Mouse (Mus musculus): ENCODE results near the gene Akap8l. TPM values are rescaled to one million over a fixed set of nuclear protein-coding genes. Genes with fewer than 3 reads are reported as not detected.

Gene Akap8l
- polyA plus RNA-seq, 1 experiment from 2014 or later = 88.1 TPM

DNA sequence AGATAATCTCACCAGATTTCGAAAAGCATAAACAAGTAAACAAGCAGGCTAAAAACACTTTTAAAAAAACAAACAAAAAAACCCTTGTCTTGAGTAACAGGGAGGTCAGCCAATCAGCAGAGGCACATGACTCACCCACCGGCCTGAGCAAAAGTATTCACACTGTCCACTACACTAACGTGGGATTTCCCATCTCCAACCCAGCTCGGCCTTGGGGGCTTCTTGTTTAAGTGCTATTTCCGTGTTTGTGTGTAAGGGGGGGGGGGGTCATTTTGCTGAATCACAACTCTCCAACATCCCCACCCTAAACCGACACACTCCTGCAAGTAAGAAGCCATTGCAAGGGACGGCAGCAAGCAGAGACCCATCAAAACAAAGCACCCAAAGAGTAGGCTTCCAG is 67.1 kb downstream of the Akap8l start:
- Histone ChIP-seq H3K9me3 (replicated peaks) (no peaks in the 10 kb centered on the region), H3K27me3 (no peaks in the 10 kb centered on the region), H3K4me1 (replicated peaks) (peaks cover 27% of the 10 kb centered on the region), H3K36me3 (no peaks in the 10 kb centered on the region), H3K27ac (peak overlapping the region; percentile 100), H3K9ac (peak overlapping the region; percentile 100), H3K4me2 (peak overlapping the region; percentile 85), H3K4me3 (peak overlapping the region; percentile 98)
- 3% methylated on average over 7 of the region's 7 CpGs for WGBS
- no peak for ATAC-seq (replicated peaks; ENCODE audit: insufficient number of reproducible peaks, insufficient read depth, low FRiP score, low read depth)

DNA sequence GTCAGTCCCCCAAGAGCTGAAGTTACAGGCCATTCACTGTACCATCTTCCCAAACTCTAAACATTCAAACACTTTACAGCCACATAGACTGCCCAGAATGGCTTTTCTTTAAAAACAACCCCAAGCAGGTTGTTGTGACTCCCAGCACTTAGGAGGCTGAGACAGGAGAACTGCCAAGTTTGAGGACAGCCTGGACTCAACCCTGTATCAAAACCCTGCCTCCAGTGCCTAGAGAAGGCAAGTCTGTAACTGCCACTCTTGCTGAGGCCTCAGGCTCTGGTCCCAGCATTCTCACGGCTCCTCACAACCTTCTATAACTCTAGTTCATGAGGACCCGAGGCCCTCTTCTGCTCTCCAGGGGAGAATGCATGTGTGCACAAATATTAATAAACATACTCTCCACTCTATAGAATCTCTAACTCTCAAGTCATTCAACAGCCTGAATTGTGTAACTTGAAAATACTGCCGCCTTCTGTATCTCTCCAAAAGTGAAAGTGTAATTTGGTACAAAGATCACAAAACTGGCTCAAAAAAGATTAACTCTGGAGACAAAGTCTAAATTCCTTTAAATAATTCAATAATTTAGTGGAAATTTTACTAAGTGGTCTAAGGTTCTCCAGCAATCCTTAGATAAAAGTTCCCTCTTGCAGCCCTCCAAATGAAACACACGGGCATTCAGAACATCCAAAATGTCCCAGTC is 68.6 kb downstream of the Akap8l start:
- peak overlapping the region; percentile 15; the same call in 1 of the 2 replicates for H3K4me2 ChIP-seq
- no peaks in the 10 kb centered on the region for H3K36me3 ChIP-seq
- 66% methylated on average over 4 of the region's 4 CpGs for WGBS
- peaks cover 27% of the 10 kb centered on the region for H3K4me1 ChIP-seq (replicated peaks)
- no peak overlapping the region for H3K9ac ChIP-seq
- no peak overlapping the region for H3K4me3 ChIP-seq
- H3K27ac ChIP-seq = no peak overlapping the region
- no peaks in the 10 kb centered on the region for H3K27me3 ChIP-seq
- no peaks in the 10 kb centered on the region for H3K9me3 ChIP-seq (replicated peaks)
- no peak for ATAC-seq (replicated peaks; ENCODE audit: insufficient number of reproducible peaks, insufficient read depth, low FRiP score, low read depth)

DNA sequence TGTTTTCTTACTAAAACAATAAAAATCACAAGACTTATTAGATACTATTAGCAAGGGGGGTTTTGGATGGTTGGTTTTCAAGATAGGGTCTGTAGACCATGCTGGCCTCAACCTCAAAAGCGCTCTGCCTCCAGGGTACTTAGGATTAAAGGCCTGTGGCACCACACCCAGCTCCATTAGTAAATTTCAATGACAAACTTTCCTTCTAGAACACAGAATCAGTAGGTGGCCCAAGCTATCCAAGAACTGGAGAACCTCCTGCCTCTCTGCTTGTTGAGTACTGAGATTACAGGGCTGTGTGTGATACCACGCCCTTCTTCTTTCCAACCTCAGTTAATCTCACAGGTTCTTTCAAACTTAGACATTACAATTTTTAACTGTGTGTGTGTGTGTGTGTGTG is 69.3 kb downstream of the Akap8l start:
- Histone ChIP-seq H3K36me3 (no peaks in the 10 kb centered on the region), H3K4me2 (peak overlapping the region; percentile 15; the same call in 1 of the 2 replicates), H3K9me3 (replicated peaks) (no peaks in the 10 kb centered on the region), H3K4me1 (replicated peaks) (peaks cover 27% of the 10 kb centered on the region), H3K4me3 (no peak overlapping the region), H3K9ac (no peak overlapping the region), H3K27me3 (no peaks in the 10 kb centered on the region), H3K27ac (no peak overlapping the region)
- no peak for ATAC-seq (replicated peaks; ENCODE audit: insufficient number of reproducible peaks, insufficient read depth, low FRiP score, low read depth)
- WGBS = 93% methylated on average over 2 of the region's 2 CpGs

DNA sequence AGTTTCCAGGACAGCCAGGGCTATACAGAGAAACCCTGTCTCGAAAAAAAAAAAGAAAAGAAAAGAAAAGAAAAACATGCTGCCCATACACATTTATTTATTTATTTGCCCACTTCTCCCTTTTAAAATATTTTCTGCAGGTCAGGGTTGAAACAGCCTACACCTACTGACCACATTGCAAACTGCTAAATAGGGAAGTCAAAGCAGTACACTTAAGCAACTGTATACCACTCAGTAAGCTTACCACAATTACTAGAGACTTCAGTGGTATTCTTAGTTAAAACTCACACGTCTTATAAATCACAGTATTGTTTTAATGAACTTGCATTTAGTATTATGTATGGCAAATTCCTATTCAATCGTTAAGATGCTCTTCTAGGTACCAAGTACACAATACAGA is 69.8 kb downstream of the Akap8l start:
- Histone ChIP-seq H3K4me1 (replicated peaks) (peaks cover 32% of the 10 kb centered on the region), H3K27ac (no peak overlapping the region), H3K9me3 (replicated peaks) (no peaks in the 10 kb centered on the region), H3K4me2 (no peak overlapping the region), H3K36me3 (no peaks in the 10 kb centered on the region), H3K9ac (no peak overlapping the region), H3K27me3 (no peaks in the 10 kb centered on the region), H3K4me3 (no peak overlapping the region)
- 89% methylated on average over 3 of the region's 3 CpGs for WGBS
- ATAC-seq (replicated peaks; ENCODE audit: insufficient number of reproducible peaks, insufficient read depth, low FRiP score, low read depth) = no peak

DNA sequence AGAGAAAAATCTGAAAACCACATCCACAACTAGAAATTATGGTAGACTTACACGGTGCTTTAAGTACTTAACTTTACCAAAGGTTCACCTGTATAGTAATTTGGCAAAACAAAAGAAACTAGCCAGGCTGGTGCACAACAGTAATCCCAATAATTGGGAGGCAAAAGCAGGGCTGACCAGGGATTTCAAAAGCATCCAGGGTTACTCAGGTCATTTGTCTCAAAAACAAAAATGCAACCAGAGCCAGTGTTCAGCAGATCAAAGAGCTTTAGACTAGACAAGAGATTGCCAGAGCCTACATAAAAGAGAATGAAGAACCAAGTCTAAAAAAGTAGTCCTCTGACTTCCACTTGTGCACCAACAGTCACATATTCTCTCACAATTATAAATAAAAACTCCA is 73.2 kb downstream of the Akap8l start:
- no peak for ATAC-seq (replicated peaks; ENCODE audit: insufficient number of reproducible peaks, insufficient read depth, low FRiP score, low read depth)
- Histone ChIP-seq H3K9me3 (replicated peaks) (no peaks in the 10 kb centered on the region), H3K9ac (no peak overlapping the region), H3K4me2 (no peak overlapping the region), H3K27me3 (no peaks in the 10 kb centered on the region), H3K4me1 (replicated peaks) (peaks cover 22% of the 10 kb centered on the region), H3K27ac (no peak overlapping the region), H3K36me3 (no peaks in the 10 kb centered on the region), H3K4me3 (no peak overlapping the region)
- 82% methylated on average over 1 of the region's 1 CpGs for WGBS

DNA sequence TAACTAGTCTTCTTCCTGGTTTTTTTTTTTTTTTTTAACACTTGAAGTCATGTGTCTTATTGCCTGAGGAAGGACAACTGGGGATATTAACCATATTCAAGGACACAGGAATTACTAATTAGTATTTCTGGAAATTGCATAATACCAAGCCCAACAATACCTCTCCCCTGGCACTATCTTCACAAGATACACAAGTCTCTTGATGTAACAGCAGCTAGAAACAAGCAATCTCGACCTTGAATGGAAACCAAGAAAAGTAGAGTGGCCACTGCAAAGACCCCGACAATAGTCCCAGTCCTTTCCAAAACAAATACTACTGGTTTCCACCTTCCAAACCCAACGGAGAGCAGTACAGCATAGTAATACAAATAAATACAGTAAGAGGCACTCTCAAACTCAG is 74.8 kb downstream of the Akap8l start:
- Histone ChIP-seq H3K36me3 (no peaks in the 10 kb centered on the region), H3K4me2 (no peak overlapping the region), H3K4me3 (no peak overlapping the region), H3K27me3 (no peaks in the 10 kb centered on the region), H3K27ac (no peak overlapping the region), H3K9me3 (replicated peaks) (no peaks in the 10 kb centered on the region), H3K9ac (no peak overlapping the region), H3K4me1 (replicated peaks) (peaks cover 20% of the 10 kb centered on the region)
- no peak for ATAC-seq (replicated peaks; ENCODE audit: insufficient number of reproducible peaks, insufficient read depth, low FRiP score, low read depth)
- WGBS = 75% methylated on average over 3 of the region's 3 CpGs

Small RNA genes lying within 50 kb of the gene (microRNA-seq; reads per million reads assigned to microRNA genes)
- gene Gm22201 = not detected

Other genes starting within 250 kb of the Akap8l start
- 6.4 and 13.0 TPM in 2 replicates for gene Notch3, start 183.8 kb downstream of the Akap8l start, polyA plus RNA-seq (2015; fragmentation: Nextera tagmentation; extraction: Ambion mirVana)
- gene Ephx3, start 161.1 kb downstream of the Akap8l start, polyA plus RNA-seq (2015; fragmentation: Nextera tagmentation; extraction: Ambion mirVana) = 0.30 and 0.34 TPM in 2 replicates
- 48.8 and 66.7 TPM in 2 replicates for gene Brd4, start 65.9 kb downstream of the Akap8l start, polyA plus RNA-seq (2015; fragmentation: Nextera tagmentation; extraction: Ambion mirVana)
- 64.8 and 74.3 TPM in 2 replicates for gene Akap8, start 29.4 kb downstream of the Akap8l start, polyA plus RNA-seq (2015; fragmentation: Nextera tagmentation; extraction: Ambion mirVana)
- gene Wiz, start 38.8 kb upstream of the Akap8l start, polyA plus RNA-seq (2015; fragmentation: Nextera tagmentation; extraction: Ambion mirVana) = 13.1 and 16.9 TPM in 2 replicates
- gene Rasal3, start 53.0 kb upstream of the Akap8l start, polyA plus RNA-seq (2015; fragmentation: Nextera tagmentation; extraction: Ambion mirVana) = 1.9 and 10.0 TPM in 2 replicates
- 0.30 and 2.2 TPM in 2 replicates for gene Pglyrp2, start 73.6 kb upstream of the Akap8l start, polyA plus RNA-seq (2015; fragmentation: Nextera tagmentation; extraction: Ambion mirVana)
- gene Cyp4f39, start 102.1 kb upstream of the Akap8l start, polyA plus RNA-seq (2015; fragmentation: Nextera tagmentation; extraction: Ambion mirVana) = 0.49 and 0.58 TPM in 2 replicates
- 7.0 and 7.3 TPM in 2 replicates for gene Cyp4f17, start 155.4 kb upstream of the Akap8l start, polyA plus RNA-seq (2015; fragmentation: Nextera tagmentation; extraction: Ambion mirVana)
- 15.2 and 18.9 TPM in 2 replicates for gene Cyp4f16, start 186.0 kb upstream of the Akap8l start, polyA plus RNA-seq (2015; fragmentation: Nextera tagmentation; extraction: Ambion mirVana)